Mouse (Mus musculus): ENCODE measurements around the gene Rpa1. TPM values are rescaled to one million over a fixed set of nuclear protein-coding genes. Genes with fewer than 3 reads are reported as not detected.

Gene Rpa1
- polyA plus RNA-seq, 1 experiment from 2014 or later = 119 TPM

DNA sequence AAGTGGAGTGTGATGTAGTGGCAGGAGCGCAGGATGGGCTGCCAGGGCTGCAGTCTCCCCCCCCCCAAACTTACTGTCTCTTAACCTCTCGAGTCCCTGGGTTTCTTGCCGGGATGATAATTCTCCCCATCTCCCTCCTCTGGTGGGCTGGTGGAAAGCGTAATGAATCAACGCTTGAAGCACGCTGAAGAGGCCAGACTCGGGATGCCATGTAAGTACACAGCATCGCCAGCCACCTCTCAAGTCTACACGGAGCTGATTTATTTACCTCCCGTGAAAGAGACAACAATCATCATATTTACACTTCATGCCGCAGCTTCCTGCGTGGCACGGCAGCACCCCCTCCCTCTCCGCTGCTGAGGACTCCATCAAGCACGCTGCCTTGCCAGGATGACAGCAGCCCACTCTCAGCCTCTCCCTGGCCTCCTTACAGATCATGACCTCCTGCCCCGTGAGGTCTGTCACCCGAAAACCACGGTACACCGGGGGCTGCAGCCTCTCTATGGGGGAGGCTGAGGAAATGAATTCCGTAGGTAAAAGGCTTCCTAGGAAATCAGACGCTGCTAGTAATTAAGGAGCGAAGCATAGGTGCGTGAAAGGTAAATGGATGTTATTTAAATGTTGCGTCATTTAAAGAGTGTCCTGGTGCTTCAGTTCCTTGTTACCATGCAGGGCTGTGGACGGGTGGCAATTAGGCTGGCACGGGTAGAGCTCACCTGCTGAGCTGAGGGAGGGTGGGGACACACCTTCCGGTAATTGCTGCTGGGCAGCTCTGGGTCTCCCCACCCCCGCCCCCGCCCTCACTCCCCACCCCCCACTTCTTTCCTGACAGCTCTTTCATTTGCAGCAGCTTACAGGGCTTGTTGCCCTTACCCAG, 66.5 kb downstream of the Rpa1 start:
- Histone ChIP-seq H3K4me2 (replicated peaks; ENCODE audit: low read depth, low read length) (peak overlapping the region; percentile 33), H3K27ac (ENCODE audit: low read length) (no peak overlapping the region), H3K27me3 (ENCODE audit: insufficient read depth, low read length) (peaks cover 37% of the 10 kb centered on the region), H3K9me3 (ENCODE audit: low read length) (no peaks in the 10 kb centered on the region), H3K9ac (replicated peaks; ENCODE audit: low read length) (no peak overlapping the region; the same call in 1 of the 2 replicates), H3K4me3 (ENCODE audit: low read length) (peak overlapping the region; percentile 19), H3K36me3 (ENCODE audit: insufficient read depth, low read length) (no peaks in the 10 kb centered on the region), H3K4me1 (ENCODE audit: insufficient read depth, low read length) (peaks cover 22% of the 10 kb centered on the region)
- WGBS = 9% methylated on average over 29 of the region's 29 CpGs
- 0 out of 2 replicates have a peak, but pooled peaks have one; percentile 42 for ATAC-seq (ENCODE audit: low FRiP score, low TSS enrichment)

GRCm38 (mm10) chr11:75280435-75281001, 67.6 kb downstream of the Rpa1 start:
- Histone ChIP-seq H3K4me1 (ENCODE audit: insufficient read depth, low read length) (peaks cover 22% of the 10 kb centered on the region), H3K4me2 (replicated peaks; ENCODE audit: low read depth, low read length) (no peak overlapping the region), H3K9ac (replicated peaks; ENCODE audit: low read length) (no peak overlapping the region), H3K27ac (ENCODE audit: low read length) (no peak overlapping the region), H3K36me3 (ENCODE audit: insufficient read depth, low read length) (no peaks in the 10 kb centered on the region), H3K9me3 (ENCODE audit: low read length) (no peaks in the 10 kb centered on the region), H3K27me3 (ENCODE audit: insufficient read depth, low read length) (peaks cover 37% of the 10 kb centered on the region), H3K4me3 (ENCODE audit: low read length) (no peak overlapping the region)
- ATAC-seq (ENCODE audit: low FRiP score, low TSS enrichment) = no peak
- WGBS = 59% methylated on average over 5 of the region's 5 CpGs

DNA sequence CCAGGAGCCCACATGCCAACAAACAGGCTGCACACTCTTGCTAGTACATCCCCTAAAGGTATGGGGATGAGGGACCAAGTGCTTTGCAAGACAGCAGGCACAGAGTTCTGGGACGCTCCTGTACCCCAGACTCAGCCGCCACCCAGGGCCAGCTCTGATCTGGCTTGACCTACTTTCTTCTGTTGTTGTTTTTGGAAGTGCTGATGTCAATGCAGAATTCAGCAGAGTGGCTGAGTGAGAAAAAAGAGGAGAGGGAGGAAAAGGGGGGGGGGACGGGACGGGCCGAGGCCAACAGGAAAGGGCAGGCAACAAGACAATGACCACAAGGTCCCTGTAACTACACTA, 68.1 kb downstream of the Rpa1 start:
- no peak overlapping the region for H3K4me2 ChIP-seq (replicated peaks; ENCODE audit: low read depth, low read length)
- H3K36me3 ChIP-seq (ENCODE audit: insufficient read depth, low read length) = no peaks in the 10 kb centered on the region
- no peaks in the 10 kb centered on the region for H3K9me3 ChIP-seq (ENCODE audit: low read length)
- no peak overlapping the region for H3K27ac ChIP-seq (ENCODE audit: low read length)
- peaks cover 22% of the 10 kb centered on the region for H3K4me1 ChIP-seq (ENCODE audit: insufficient read depth, low read length)
- H3K4me3 ChIP-seq (ENCODE audit: low read length) = no peak overlapping the region
- no peak for ATAC-seq (ENCODE audit: low FRiP score, low TSS enrichment)
- 54% methylated on average over 5 of the region's 5 CpGs for WGBS
- no peak overlapping the region for H3K9ac ChIP-seq (replicated peaks; ENCODE audit: low read length)
- H3K27me3 ChIP-seq (ENCODE audit: insufficient read depth, low read length) = peaks cover 37% of the 10 kb centered on the region

- Histone ChIP-seq H3K36me3 (ENCODE audit: insufficient read depth, low read length) (no peaks in the 10 kb centered on the region), H3K4me1 (ENCODE audit: insufficient read depth, low read length) (peaks cover 22% of the 10 kb centered on the region), H3K9me3 (ENCODE audit: low read length) (no peaks in the 10 kb centered on the region), H3K4me3 (ENCODE audit: low read length) (peak overlapping the region; percentile 29), H3K27ac (ENCODE audit: low read length) (no peak overlapping the region), H3K27me3 (ENCODE audit: insufficient read depth, low read length) (peaks cover 37% of the 10 kb centered on the region), H3K4me2 (replicated peaks; ENCODE audit: low read depth, low read length) (peak overlapping the region; percentile 53), H3K9ac (replicated peaks; ENCODE audit: low read length) (peak overlapping the region; percentile 22)
- ATAC-seq (ENCODE audit: low FRiP score, low TSS enrichment) = no peak
- 13% methylated on average over 16 of the region's 16 CpGs for WGBS
Measured at GRCm38 (mm10) chr11:75279342-75280065, 68.6 kb downstream of the Rpa1 start.

GRCm38 (mm10) chr11:75279013-75279341, 69.1 kb downstream of the Rpa1 start:
- 17% methylated on average over 4 of the region's 4 CpGs for WGBS
- peak overlapping the region; percentile 53 for H3K4me2 ChIP-seq (replicated peaks; ENCODE audit: low read depth, low read length)
- no peak for ATAC-seq (ENCODE audit: low FRiP score, low TSS enrichment)
- H3K36me3 ChIP-seq (ENCODE audit: insufficient read depth, low read length) = no peaks in the 10 kb centered on the region
- peaks cover 22% of the 10 kb centered on the region for H3K4me1 ChIP-seq (ENCODE audit: insufficient read depth, low read length)
- H3K9me3 ChIP-seq (ENCODE audit: low read length) = no peaks in the 10 kb centered on the region
- H3K4me3 ChIP-seq (ENCODE audit: low read length) = peak overlapping the region; percentile 29
- H3K9ac ChIP-seq (replicated peaks; ENCODE audit: low read length) = peak overlapping the region; percentile 22
- H3K27ac ChIP-seq (ENCODE audit: low read length) = no peak overlapping the region
- peaks cover 37% of the 10 kb centered on the region for H3K27me3 ChIP-seq (ENCODE audit: insufficient read depth, low read length)

DNA sequence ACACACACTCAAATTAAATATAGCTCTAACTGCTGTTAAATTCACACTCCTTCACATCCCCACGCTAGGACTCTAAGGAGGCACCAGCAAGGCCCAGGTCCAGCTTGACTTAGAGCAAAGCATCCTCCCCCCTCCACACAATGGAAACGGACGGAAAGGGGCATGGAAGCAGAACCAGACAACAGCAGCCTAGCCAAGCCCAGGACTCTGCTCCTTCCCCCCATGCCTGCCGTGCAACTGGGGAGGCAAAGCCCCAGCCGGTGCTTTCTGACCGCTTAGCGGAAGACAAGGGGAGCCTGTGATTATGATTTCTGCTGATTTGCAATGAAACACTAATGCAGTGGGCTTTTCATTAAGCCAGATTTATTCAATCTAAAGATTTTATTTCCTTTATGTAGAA, 70.0 kb downstream of the Rpa1 start:
- no peak overlapping the region for H3K4me2 ChIP-seq (replicated peaks; ENCODE audit: low read depth, low read length)
- H3K9me3 ChIP-seq (ENCODE audit: low read length) = no peaks in the 10 kb centered on the region
- WGBS = 73% methylated on average over 7 of the region's 7 CpGs
- no peak overlapping the region for H3K9ac ChIP-seq (replicated peaks; ENCODE audit: low read length)
- no peak for ATAC-seq (ENCODE audit: low FRiP score, low TSS enrichment)
- no peak overlapping the region for H3K4me3 ChIP-seq (ENCODE audit: low read length)
- H3K27ac ChIP-seq (ENCODE audit: low read length) = no peak overlapping the region
- no peaks in the 10 kb centered on the region for H3K36me3 ChIP-seq (ENCODE audit: insufficient read depth, low read length)
- peaks cover 22% of the 10 kb centered on the region for H3K4me1 ChIP-seq (ENCODE audit: insufficient read depth, low read length)
- H3K27me3 ChIP-seq (ENCODE audit: insufficient read depth, low read length) = peaks cover 31% of the 10 kb centered on the region

- H3K4me2 ChIP-seq (replicated peaks; ENCODE audit: low read depth, low read length) = no peak overlapping the region
- H3K9me3 ChIP-seq (ENCODE audit: low read length) = no peaks in the 10 kb centered on the region
- H3K9ac ChIP-seq (replicated peaks; ENCODE audit: low read length) = no peak overlapping the region
- 37% methylated on average over 6 of the region's 6 CpGs for WGBS
- H3K27me3 ChIP-seq (ENCODE audit: insufficient read depth, low read length) = peaks cover 3% of the 10 kb centered on the region; the same call in 1 of the 2 replicates
- H3K27ac ChIP-seq (ENCODE audit: low read length) = no peak overlapping the region
- peaks cover 7% of the 10 kb centered on the region; the same call in 1 of the 2 replicates for H3K4me1 ChIP-seq (ENCODE audit: insufficient read depth, low read length)
- ATAC-seq (ENCODE audit: low FRiP score, low TSS enrichment) = no peak
- no peaks in the 10 kb centered on the region for H3K36me3 ChIP-seq (ENCODE audit: insufficient read depth, low read length)
- no peak overlapping the region for H3K4me3 ChIP-seq (ENCODE audit: low read length)
Measured at GRCm38 (mm10) chr11:75275035-75275434, 73.1 kb downstream of the Rpa1 start.

DNA sequence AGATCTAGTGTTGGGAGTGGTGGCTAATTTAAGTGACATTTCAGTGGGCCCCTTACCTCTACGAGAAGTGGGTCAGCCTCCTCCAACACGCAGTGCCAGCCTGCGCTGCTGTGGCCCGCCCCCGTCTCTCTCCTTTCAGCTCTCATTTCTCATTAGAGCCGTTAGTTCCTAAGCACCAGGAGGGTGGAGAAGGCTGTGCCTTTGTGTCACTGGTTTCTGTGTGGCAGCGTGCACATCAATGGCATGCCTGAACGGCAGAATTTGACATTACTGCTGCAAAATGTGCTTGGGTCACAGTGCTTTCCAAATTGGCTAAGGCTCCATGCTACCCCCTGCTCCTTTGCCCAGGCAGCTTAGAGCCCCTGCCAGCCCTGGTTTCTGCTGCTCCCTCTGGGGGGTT, 74.7 kb downstream of the Rpa1 start:
- no peak overlapping the region for H3K4me3 ChIP-seq (ENCODE audit: low read length)
- no peak overlapping the region for H3K27ac ChIP-seq (ENCODE audit: low read length)
- peak overlapping the region; percentile 7; the same call in 1 of the 2 replicates for H3K4me2 ChIP-seq (replicated peaks; ENCODE audit: low read depth, low read length)
- ATAC-seq (ENCODE audit: low FRiP score, low TSS enrichment) = no peak
- no peak overlapping the region for H3K9ac ChIP-seq (replicated peaks; ENCODE audit: low read length)
- 10% methylated on average over 8 of the region's 8 CpGs for WGBS
- no peaks in the 10 kb centered on the region for H3K36me3 ChIP-seq (ENCODE audit: insufficient read depth, low read length)
- H3K9me3 ChIP-seq (ENCODE audit: low read length) = no peaks in the 10 kb centered on the region
- 0 out of 2 replicates have a peak, but pooled peaks cover under 1% of the 10 kb centered on the region for H3K4me1 ChIP-seq (ENCODE audit: insufficient read depth, low read length)
- no peaks in the 10 kb centered on the region; the same call in 1 of the 2 replicates for H3K27me3 ChIP-seq (ENCODE audit: insufficient read depth, low read length)

GRCm38 (mm10) chr11:75270985-75271434, 77.1 kb downstream of the Rpa1 start:
- H3K4me1 ChIP-seq (ENCODE audit: insufficient read depth, low read length) = peaks cover 8% of the 10 kb centered on the region; the same call in 1 of the 2 replicates
- H3K27ac ChIP-seq (ENCODE audit: low read length) = no peak overlapping the region
- 74% methylated on average over 7 of the region's 7 CpGs for WGBS
- H3K27me3 ChIP-seq (ENCODE audit: insufficient read depth, low read length) = no peaks in the 10 kb centered on the region; the same call in 1 of the 2 replicates
- ATAC-seq (ENCODE audit: low FRiP score, low TSS enrichment) = no peak
- no peak overlapping the region for H3K9ac ChIP-seq (replicated peaks; ENCODE audit: low read length)
- no peaks in the 10 kb centered on the region for H3K9me3 ChIP-seq (ENCODE audit: low read length)
- no peaks in the 10 kb centered on the region for H3K36me3 ChIP-seq (ENCODE audit: insufficient read depth, low read length)
- H3K4me2 ChIP-seq (replicated peaks; ENCODE audit: low read depth, low read length) = no peak overlapping the region
- H3K4me3 ChIP-seq (ENCODE audit: low read length) = no peak overlapping the region
